ENCODE assay signal across 19 mouse cellular contexts in the genomic region with DNA sequence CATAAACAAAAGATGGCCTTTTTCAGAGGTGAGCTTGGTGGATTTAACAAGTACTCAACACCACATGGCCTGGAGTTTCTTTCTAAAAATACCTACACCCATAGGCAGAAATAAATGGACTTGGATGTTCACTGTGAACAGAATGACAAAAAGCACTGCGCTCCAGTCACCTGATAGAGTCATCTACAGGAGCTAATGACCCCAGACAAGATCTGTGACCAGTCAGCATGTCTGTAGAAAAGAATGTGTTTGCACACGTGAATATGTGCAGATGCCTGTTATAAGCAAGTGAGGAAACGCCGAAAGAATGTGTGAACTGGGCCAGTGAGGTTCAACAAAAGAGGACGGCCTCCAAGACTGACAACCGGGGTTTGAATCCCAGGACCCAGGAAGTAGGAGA.
DNase-seq lines count a peak whose midpoint lies in the region; ATAC-seq lines count a peak whose summit lies in the region.
"Had no signal": no experiment of that assay in that cellular context is flagged by ENCODE, and none has a peak within 500 bp of the region (broad histone marks: within the 10 kb centered on the region; RNA-seq: fewer than 3 reads in every experiment).

No protein-coding gene starts in this region.

- DNase-seq in hindbrain, embryonic 14.5 days (ENCODE audit: low spot score): no peak
- no peak for DNase-seq in lung, postnatal 4 days
- no peak for DNase-seq in left cerebral cortex, postnatal 14 days (ENCODE audit: low spot score in 2 of 2)
- DNase-seq in adrenal gland, adult 8-10 months: no peak
- DNase-seq: cerebellum, postnatal 10 days; gastrocnemius, postnatal 36 days; right cerebral cortex, postnatal 14 days; thymus, postnatal 4 days had no signal

- intact Hi-C loops in left cerebral cortex, postnatal 14 days (cut with DNase I): no loop called here

- no peak overlapping the region for H3K4me3 ChIP-seq in hindbrain, embryonic 14.5 days (replicated peaks; ENCODE audit: low read length)
- H3K4me3 ChIP-seq in hindbrain, embryonic 12.5 days: no peak overlapping the region
- no peak overlapping the region for H3K4me3 ChIP-seq in lung, embryonic 16.5 days (ENCODE audit: low read length)
- no peak overlapping the region for H3K4me3 ChIP-seq in heart, embryonic 15.5 days
- no peak overlapping the region for H3K4me3 ChIP-seq in stomach, embryonic 16.5 days (replicated peaks; ENCODE audit: low read length)
- H3K4me3 ChIP-seq: forebrain, embryonic 13.5 days; hindbrain, embryonic 10.5 days; left cerebral cortex, adult 2 months; limb, embryonic 12.5 days had no signal

- WGBS in hindbrain, embryonic 14.5 days: 66% methylated on average over 6 of the region's 6 CpGs
- whole genome bisulfite sequencing in hindbrain, embryonic 12.5 days: 74% methylated on average over 6 of the region's 6 CpGs
- WGBS in lung, embryonic 16.5 days: 38% methylated on average over 6 of the region's 6 CpGs
- WGBS in heart, embryonic 15.5 days: 31% methylated on average over 6 of the region's 6 CpGs
- WGBS in stomach, embryonic 16.5 days: 31% methylated on average over 6 of the region's 6 CpGs

- peak overlapping the region; percentile 20; the same call in 1 of the 2 replicates for H3K27ac ChIP-seq in hindbrain, embryonic 14.5 days
- H3K27ac ChIP-seq in hindbrain, embryonic 12.5 days: no peak overlapping the region
- peak overlapping the region; percentile 44; the same call in 1 of the 2 replicates for H3K27ac ChIP-seq in lung, embryonic 16.5 days (ENCODE audit: low read length)
- H3K27ac ChIP-seq in heart, embryonic 15.5 days: peak overlapping the region; percentile 85
- H3K27ac ChIP-seq in stomach, embryonic 16.5 days (ENCODE audit: low read length): peak overlapping the region; percentile 50
- H3K27ac ChIP-seq: forebrain, embryonic 13.5 days; hindbrain, embryonic 10.5 days; left cerebral cortex, adult 2 months; limb, embryonic 12.5 days; macrophage had no signal

- no peak overlapping the region for H3K9ac ChIP-seq in hindbrain, embryonic 14.5 days
- H3K9ac ChIP-seq in hindbrain, embryonic 12.5 days: no peak overlapping the region
- H3K9ac ChIP-seq in lung, embryonic 16.5 days (ENCODE audit: low read length): no peak overlapping the region
- H3K9ac ChIP-seq in heart, embryonic 15.5 days: no peak overlapping the region
- H3K9ac ChIP-seq in stomach, embryonic 16.5 days (ENCODE audit: low read length): no peak overlapping the region
- H3K9ac ChIP-seq: forebrain, embryonic 13.5 days; limb, embryonic 12.5 days had no signal

- no peaks in the 10 kb centered on the region for H3K9me3 ChIP-seq in hindbrain, embryonic 14.5 days (ENCODE audit: control insufficient read depth, low read length)
- H3K9me3 ChIP-seq in hindbrain, embryonic 12.5 days (replicated peaks): no peaks in the 10 kb centered on the region
- 0 out of 2 replicates have a peak, but pooled peaks cover 3% of the 10 kb centered on the region for H3K9me3 ChIP-seq in lung, embryonic 16.5 days (ENCODE audit: control insufficient read depth, low read length)
- H3K9me3 ChIP-seq in heart, embryonic 15.5 days (replicated peaks): no peaks in the 10 kb centered on the region
- H3K9me3 ChIP-seq in stomach, embryonic 16.5 days (replicated peaks; ENCODE audit: control insufficient read depth, low read length): no peaks in the 10 kb centered on the region
- H3K9me3 ChIP-seq: forebrain, embryonic 13.5 days; limb, embryonic 12.5 days had no signal

- peaks cover 35% of the 10 kb centered on the region for H3K4me1 ChIP-seq in hindbrain, embryonic 14.5 days (replicated peaks; ENCODE audit: control insufficient read depth, insufficient read depth, low read length)
- H3K4me1 ChIP-seq in hindbrain, embryonic 12.5 days: peaks cover 68% of the 10 kb centered on the region
- H3K4me1 ChIP-seq in lung, embryonic 16.5 days (replicated peaks; ENCODE audit: control insufficient read depth, insufficient read depth, low read length): peaks cover 57% of the 10 kb centered on the region
- peaks cover 85% of the 10 kb centered on the region for H3K4me1 ChIP-seq in heart, embryonic 15.5 days (replicated peaks)
- H3K4me1 ChIP-seq in stomach, embryonic 16.5 days (ENCODE audit: control insufficient read depth, insufficient read depth, low read length): peaks cover 49% of the 10 kb centered on the region

- H3K27me3 ChIP-seq in hindbrain, embryonic 14.5 days (ENCODE audit: control insufficient read depth, insufficient read depth, low read length): no peaks in the 10 kb centered on the region
- H3K27me3 ChIP-seq in hindbrain, embryonic 12.5 days: no peaks in the 10 kb centered on the region
- H3K27me3 ChIP-seq in lung, embryonic 16.5 days (ENCODE audit: control insufficient read depth, insufficient read depth, low read depth, low read length): no peaks in the 10 kb centered on the region
- no peaks in the 10 kb centered on the region for H3K27me3 ChIP-seq in heart, embryonic 15.5 days
- no peaks in the 10 kb centered on the region for H3K27me3 ChIP-seq in stomach, embryonic 16.5 days (ENCODE audit: control insufficient read depth, insufficient read depth, low read length)
- H3K27me3 ChIP-seq: forebrain, embryonic 13.5 days; limb, embryonic 12.5 days had no signal

- no peak overlapping the region for H3K4me2 ChIP-seq in hindbrain, embryonic 14.5 days (replicated peaks)
- H3K4me2 ChIP-seq in hindbrain, embryonic 12.5 days (replicated peaks): no peak overlapping the region
- H3K4me2 ChIP-seq in lung, embryonic 16.5 days (ENCODE audit: low read depth, low read length): no peak overlapping the region
- no peak overlapping the region for H3K4me2 ChIP-seq in heart, embryonic 15.5 days
- H3K4me2 ChIP-seq in stomach, embryonic 16.5 days (ENCODE audit: low read depth, low read length): no peak overlapping the region
- H3K4me2 ChIP-seq: forebrain, embryonic 13.5 days; limb, embryonic 12.5 days; midbrain, embryonic 11.5 days had no signal

- H3K36me3 ChIP-seq in hindbrain, embryonic 14.5 days (replicated peaks; ENCODE audit: control insufficient read depth, insufficient read depth): no peaks in the 10 kb centered on the region
- H3K36me3 ChIP-seq in hindbrain, embryonic 12.5 days: peaks cover 4% of the 10 kb centered on the region; the same call in 1 of the 2 replicates
- H3K36me3 ChIP-seq in lung, embryonic 16.5 days (ENCODE audit: control insufficient read depth, insufficient read depth, low read length): peaks cover 2% of the 10 kb centered on the region; the same call in 1 of the 2 replicates
- H3K36me3 ChIP-seq in heart, embryonic 15.5 days: peaks cover 4% of the 10 kb centered on the region; the same call in 1 of the 2 replicates
- H3K36me3 ChIP-seq in stomach, embryonic 16.5 days (ENCODE audit: control insufficient read depth, insufficient read depth, low read length): no peaks in the 10 kb centered on the region
- H3K36me3 ChIP-seq: limb, embryonic 12.5 days had no signal

- no peak for ATAC-seq in hindbrain, embryonic 14.5 days (ENCODE audit: low FRiP score)
- no peak for ATAC-seq in hindbrain, embryonic 12.5 days (ENCODE audit: low FRiP score)
- ATAC-seq in lung, embryonic 16.5 days (ENCODE audit: low read depth): no peak
- peak; percentile 19; the same call in 1 of the 2 replicates for ATAC-seq in heart, embryonic 15.5 days (replicated peaks; ENCODE audit: insufficient number of reproducible peaks, insufficient read depth, low FRiP score, low read depth)
- ATAC-seq in stomach, embryonic 16.5 days (ENCODE audit: insufficient read depth, low FRiP score): no peak
- ATAC-seq: forebrain, embryonic 13.5 days; inflammation-experienced regulatory T-cells, adult 6 months had no signal
